Mouse (Mus musculus) lung, embryonic 14.5 days (tissue): ENCODE measurements around the gene Cd48. TPM values are rescaled to one million over a fixed set of nuclear protein-coding genes. Genes with fewer than 3 reads are reported as not detected.
A peak's percentile ranks its signal among the peaks of the same experiment; 100 is the strongest.
"Not testable (repeated sequence)": the region's sequence is repeated elsewhere in the genome, so short reads cannot be mapped to it uniquely, and the experiment has no call there.

ENCODE experiments used
- ATAC-seq: fragments of 200-750 bp; cut with Nextera tagmentation; 2 replicates; pipeline ENCODE4 v1.8.0; 2017; ENCODE audit warnings: mild to moderate bottlenecking, moderate TSS enrichment, moderate library complexity; ENCODE audit not compliant: insufficient read depth
- DNase-seq: peaks from one replicate; pipeline ENCODE4 v3.0.0-alpha.2; 2015
- H3K27ac ChIP-seq: fragments of 300-500 bp; sonication (generic); 2 replicates; pipeline ENCODE4 v1.5.1; 2014; ENCODE audit warnings: low read depth, mild to moderate bottlenecking, moderate library complexity
- H3K27me3 ChIP-seq: fragments of 300-500 bp; sonication (generic); 2 replicates; pipeline ENCODE4 v1.6.1; 2014; ENCODE audit warnings: low read length, control low read depth; ENCODE audit not compliant: insufficient read depth
- H3K36me3 ChIP-seq: fragments of 300-500 bp; sonication (generic); 2 replicates; pipeline ENCODE4 v1.6.1; 2014; ENCODE audit warnings: control low read depth; ENCODE audit not compliant: insufficient read depth
- H3K4me1 ChIP-seq: fragments of 300-500 bp; sonication (generic); 2 replicates; pipeline ENCODE4 v1.6.1; 2014; ENCODE audit warnings: antibody characterized with exemption, control low read depth; ENCODE audit not compliant: insufficient read depth
- H3K4me2 ChIP-seq: fragments of 300-500 bp; sonication (generic); 2 replicates; pipeline ENCODE4 v1.6.1; 2014; ENCODE audit warnings: mild to moderate bottlenecking
- H3K4me3 ChIP-seq: fragments of 300-500 bp; sonication (generic); 2 replicates; pipeline ENCODE4 v1.5.1; 2014; ENCODE audit warnings: low read depth, low read length
- H3K9ac ChIP-seq: fragments of 300-500 bp; sonication (generic); 2 replicates; pipeline ENCODE4 v1.6.1; 2014
- H3K9me3 ChIP-seq: fragments of 300-500 bp; sonication (generic); 2 replicates; pipeline ENCODE4 v1.6.1; 2016; ENCODE audit warnings: low read depth, low read length, control low read depth
- CTCF ChIP-seq: IDR thresholded peaks from 2 replicates; pipeline ENCODE4 v1.5.1; 2016; ENCODE audit warnings: antibody characterized with exemption, low read depth
- WGBS: fragments of 180-500 bp; shearing (Covaris S2); extraction: QIAGEN DNeasy Blood & Tissue Kit; methylation state at CpG from one replicate; pipeline ENCODE4 v1.1.7; 2014; 5-methylcytosine and 5-hydroxymethylcytosine counted together
- polyA plus RNA-seq: library from polyadenylated mRNA; unstranded; fragments of >200 nt; fragmentation: Nextera tagmentation; extraction: Ambion mirVana; gene quantifications from 2 replicates; pipeline ENCODE4 v1.2.1, GENCODE M21; 2014

Cd48 gene
- polyA plus RNA-seq, 1 experiment from 2014 or later = 3.6 TPM

DNA sequence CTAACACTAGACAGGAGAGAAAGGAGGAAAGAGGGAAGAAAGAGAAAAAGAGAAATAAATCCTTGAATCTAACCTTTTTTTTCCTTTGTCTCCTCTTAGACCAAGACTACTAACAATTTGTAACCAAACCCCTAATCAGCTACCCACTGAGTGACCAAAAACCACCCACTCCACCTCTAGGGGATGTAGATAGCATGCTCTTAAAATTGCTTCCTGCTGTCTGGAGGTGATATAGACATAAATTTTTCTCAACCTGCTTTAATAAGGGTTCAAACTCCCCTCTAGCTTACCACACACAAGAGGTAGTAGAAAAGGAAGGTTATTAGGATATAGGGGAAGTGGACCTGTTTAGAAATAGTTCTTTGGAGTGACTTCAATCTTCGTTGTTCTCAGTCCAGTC, 14.6 kb upstream of the Cd48 start:
- no peaks in the 10 kb centered on the region for H3K9me3 ChIP-seq
- whole genome bisulfite sequencing = 62% methylated on average over 1 of the region's 1 CpGs
- no peaks in the 10 kb centered on the region for H3K4me1 ChIP-seq
- no peak overlapping the region for H3K4me3 ChIP-seq
- H3K27ac ChIP-seq = no peak overlapping the region
- DNase-seq (no peak), ATAC-seq (no peak)
- H3K27me3 ChIP-seq = no peaks in the 10 kb centered on the region
- no peak overlapping the region for H3K4me2 ChIP-seq
- H3K9ac ChIP-seq = no peak overlapping the region
- no peaks in the 10 kb centered on the region for H3K36me3 ChIP-seq
- TF ChIP-seq CTCF = no peak

DNA sequence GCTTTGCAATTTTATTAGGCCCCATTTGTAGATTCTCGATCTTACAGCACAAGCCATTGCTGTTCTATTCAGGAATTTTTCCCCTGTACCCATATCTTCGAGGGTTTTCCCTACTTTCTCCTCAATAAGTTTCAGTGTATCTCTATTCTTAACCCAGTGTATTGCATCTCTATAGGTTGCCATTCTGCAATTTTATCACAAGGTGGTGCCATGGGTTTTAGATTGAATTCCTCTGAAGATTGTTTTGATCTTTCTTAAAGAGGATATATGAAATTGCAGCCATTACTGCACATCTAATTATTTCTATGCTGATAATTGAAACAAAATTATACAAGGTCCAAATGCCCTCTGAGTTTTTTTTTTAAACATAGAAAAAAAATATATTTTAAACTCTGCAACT, 9.4 kb upstream of the Cd48 start:
- H3K9me3 ChIP-seq, H3K9ac ChIP-seq, ATAC-seq, H3K4me2 ChIP-seq, H3K4me3 ChIP-seq, H3K27ac ChIP-seq, H3K4me1 ChIP-seq, DNase-seq, H3K36me3 ChIP-seq, H3K27me3 ChIP-seq: not testable (repeated sequence)
- WGBS = 82% methylated on average over 2 of the region's 2 CpGs
- 0 out of 2 replicates have a peak, but pooled peaks have one; percentile 11 for TF ChIP-seq CTCF

DNA sequence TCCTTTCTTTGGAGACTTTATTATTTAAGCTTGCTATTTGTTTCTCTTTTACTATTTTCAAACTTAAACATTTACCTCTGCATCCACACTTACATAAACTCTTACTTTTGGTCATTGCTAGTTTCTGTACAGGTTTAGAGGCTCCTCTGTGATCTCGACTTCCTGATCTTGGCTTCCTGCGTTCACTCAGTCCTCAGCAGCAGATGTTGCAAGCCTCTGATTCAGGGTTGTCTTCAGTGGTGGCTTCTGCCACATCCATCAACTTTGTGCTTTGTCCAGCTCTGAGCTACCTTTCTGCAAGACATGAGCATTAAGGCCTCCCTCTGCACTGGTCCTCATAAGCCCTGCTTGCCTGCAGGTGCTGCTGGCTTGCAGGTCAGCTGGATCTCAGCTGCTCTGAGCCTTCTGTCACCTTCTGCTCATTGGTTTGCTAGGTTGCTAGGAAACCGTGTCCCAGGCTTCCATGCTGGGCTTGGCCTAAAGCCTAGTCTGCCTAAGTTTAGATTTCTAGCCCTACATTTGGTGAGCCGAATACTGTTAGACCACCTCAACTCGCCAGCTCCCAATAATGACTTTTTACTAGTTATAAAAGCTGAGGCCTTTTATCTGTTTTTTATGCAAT, 8.8 kb upstream of the Cd48 start:
- ATAC-seq (no peak), DNase-seq (no peak)
- no peak for TF ChIP-seq CTCF
- no peak overlapping the region for H3K9ac ChIP-seq
- H3K36me3 ChIP-seq = no peaks in the 10 kb centered on the region
- no peak overlapping the region for H3K4me3 ChIP-seq
- WGBS = 65% methylated on average over 5 of the region's 5 CpGs
- no peak overlapping the region for H3K27ac ChIP-seq
- no peaks in the 10 kb centered on the region for H3K9me3 ChIP-seq
- H3K4me1 ChIP-seq = no peaks in the 10 kb centered on the region
- no peak overlapping the region for H3K4me2 ChIP-seq
- no peaks in the 10 kb centered on the region for H3K27me3 ChIP-seq

DNA sequence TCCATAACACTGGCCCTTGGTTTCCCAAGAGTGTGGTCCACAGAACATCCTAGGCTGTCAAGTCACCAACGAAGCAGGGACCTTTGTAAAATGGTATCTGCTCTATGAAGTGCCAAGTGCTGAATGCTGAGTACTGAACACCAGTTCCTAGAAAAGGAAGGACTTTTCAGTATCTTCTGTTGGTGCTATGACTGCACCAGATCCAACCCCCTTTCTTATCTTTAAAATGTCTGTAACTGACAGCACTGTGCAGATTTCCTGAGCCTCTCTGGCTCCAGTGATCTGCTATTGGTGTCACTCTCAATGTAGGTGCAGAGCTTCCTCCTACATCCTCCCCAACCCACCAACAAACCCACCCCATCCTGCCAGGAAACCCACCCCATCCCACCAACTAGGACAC, 7.3 kb upstream of the Cd48 start:
- no peak for TF ChIP-seq CTCF
- no peak overlapping the region for H3K9ac ChIP-seq
- H3K4me1 ChIP-seq = no peaks in the 10 kb centered on the region
- no peak overlapping the region for H3K4me3 ChIP-seq
- 65% methylated on average over 1 of the region's 1 CpGs for WGBS
- no peaks in the 10 kb centered on the region for H3K36me3 ChIP-seq
- no peaks in the 10 kb centered on the region for H3K27me3 ChIP-seq
- H3K27ac ChIP-seq = no peak overlapping the region
- no peak overlapping the region for H3K4me2 ChIP-seq
- no peak for ATAC-seq
- DNase-seq = no peak
- H3K9me3 ChIP-seq = no peaks in the 10 kb centered on the region

DNA sequence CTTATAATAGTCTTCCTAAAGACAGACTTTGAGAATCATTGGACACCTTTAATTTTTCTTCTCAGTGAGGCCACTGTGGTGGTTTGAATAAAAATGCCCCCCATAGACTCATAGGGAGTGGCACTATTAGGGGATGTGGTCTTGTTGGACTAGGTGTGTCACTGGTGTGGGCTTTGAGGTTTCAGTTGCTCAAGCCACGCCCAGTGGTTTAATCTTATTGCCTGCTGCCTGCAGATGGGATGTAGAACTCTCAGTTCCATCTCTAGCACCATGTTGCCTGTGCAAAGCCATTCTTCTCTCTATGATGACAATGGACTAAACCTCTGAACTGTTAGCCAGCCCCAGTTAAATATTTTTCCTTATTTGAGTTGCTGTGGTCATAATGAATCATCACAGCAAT, 4.1 kb upstream of the Cd48 start:
- Histone ChIP-seq H3K4me1 (no peaks in the 10 kb centered on the region), H3K9ac (no peak overlapping the region), H3K9me3 (no peaks in the 10 kb centered on the region), H3K27me3 (no peaks in the 10 kb centered on the region), H3K4me3 (no peak overlapping the region), H3K4me2 (no peak overlapping the region), H3K27ac (no peak overlapping the region), H3K36me3 (no peaks in the 10 kb centered on the region)
- DNase-seq = no peak
- WGBS = 56% methylated on average over 1 of the region's 1 CpGs
- no peak for TF ChIP-seq CTCF
- ATAC-seq = no peak

DNA sequence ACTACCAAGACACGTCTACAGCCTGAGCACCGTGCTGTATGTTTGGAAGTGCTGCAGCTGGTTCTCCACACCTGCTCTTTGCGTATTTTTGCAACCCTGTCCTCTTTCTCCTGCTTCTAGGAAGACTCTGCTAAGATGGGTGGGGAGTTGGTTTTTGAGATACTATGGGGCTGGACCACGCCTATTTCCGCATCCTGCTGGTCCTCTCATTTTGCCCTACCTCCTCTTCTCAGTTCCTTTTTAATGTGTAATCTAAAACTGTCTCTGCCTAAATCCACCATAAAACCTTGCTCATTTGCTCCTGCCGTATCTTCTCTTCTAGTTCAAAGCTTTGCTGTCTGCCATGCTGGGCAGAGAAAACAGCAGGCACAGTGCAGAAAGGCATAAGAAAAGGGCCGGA, 800 bp upstream of the Cd48 start:
- no peak overlapping the region for H3K9ac ChIP-seq
- H3K27me3 ChIP-seq = no peaks in the 10 kb centered on the region
- no peak overlapping the region for H3K4me3 ChIP-seq
- no peaks in the 10 kb centered on the region for H3K4me1 ChIP-seq
- no peak for TF ChIP-seq CTCF
- no peak overlapping the region for H3K27ac ChIP-seq
- H3K9me3 ChIP-seq = no peaks in the 10 kb centered on the region
- 80% methylated on average over 7 of the region's 7 CpGs for WGBS
- DNase-seq = no peak
- H3K4me2 ChIP-seq = no peak overlapping the region
- ATAC-seq = no peak
- H3K36me3 ChIP-seq = no peaks in the 10 kb centered on the region

DNA sequence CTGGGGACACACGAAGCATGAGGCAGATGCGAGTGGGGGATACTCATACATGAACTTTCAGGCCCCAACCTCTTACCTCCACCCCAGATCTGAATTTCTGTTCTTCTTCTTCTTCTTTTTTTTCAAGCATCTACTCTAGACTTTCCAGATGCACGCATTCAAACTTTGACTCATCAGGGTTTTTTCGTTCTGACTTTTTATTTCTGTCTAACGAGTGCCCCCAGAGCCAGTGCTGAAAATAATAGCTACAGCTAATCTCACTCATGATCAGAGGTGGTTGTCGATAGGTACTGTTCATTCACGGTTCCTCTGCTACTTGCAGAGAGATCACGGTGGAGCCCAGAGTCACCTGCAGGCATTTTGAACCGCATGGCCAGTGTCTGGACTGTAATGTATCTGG, 3.1 kb downstream of the Cd48 start:
- Histone ChIP-seq H3K9ac (no peak overlapping the region), H3K4me3 (no peak overlapping the region), H3K36me3 (no peaks in the 10 kb centered on the region), H3K4me2 (no peak overlapping the region), H3K27ac (no peak overlapping the region), H3K4me1 (no peaks in the 10 kb centered on the region), H3K9me3 (no peaks in the 10 kb centered on the region), H3K27me3 (no peaks in the 10 kb centered on the region)
- 87% methylated on average over 9 of the region's 9 CpGs for WGBS
- no peak for TF ChIP-seq CTCF
- no peak for DNase-seq
- no peak for ATAC-seq

DNA sequence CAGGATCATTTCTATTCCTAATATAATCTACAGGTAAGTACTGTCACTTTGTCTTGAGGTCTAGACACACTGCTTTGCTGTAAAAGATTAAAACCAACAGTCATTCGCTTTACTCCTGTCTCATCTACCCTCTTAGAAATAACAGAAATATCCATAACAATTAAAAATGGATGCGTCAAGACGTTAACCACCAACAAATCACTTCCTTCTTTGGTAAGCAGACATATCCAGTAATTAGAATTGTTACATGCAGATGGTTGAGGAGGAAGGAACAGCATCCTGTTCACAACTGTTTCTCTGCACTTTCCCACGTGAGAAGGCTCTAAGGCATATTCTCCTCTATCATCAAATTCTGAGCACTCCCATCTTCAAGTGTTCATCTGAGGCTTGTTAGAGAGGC, 5.5 kb downstream of the Cd48 start:
- 76% methylated on average over 4 of the region's 4 CpGs for WGBS
- no peaks in the 10 kb centered on the region for H3K4me1 ChIP-seq
- ATAC-seq = no peak

More for the DNA sequence above, 5.5 kb downstream of the Cd48 start:
- TF ChIP-seq CTCF = no peak
- no peak overlapping the region for H3K4me2 ChIP-seq
- no peaks in the 10 kb centered on the region for H3K9me3 ChIP-seq
- H3K9ac ChIP-seq = no peak overlapping the region
- H3K27ac ChIP-seq = no peak overlapping the region
- no peaks in the 10 kb centered on the region for H3K36me3 ChIP-seq
- no peaks in the 10 kb centered on the region for H3K27me3 ChIP-seq
- H3K4me3 ChIP-seq = no peak overlapping the region
- no peak for DNase-seq
